Mouse (Mus musculus) myocyte (in vitro differentiated cells): Measurements from ENCODE around the gene Nol8. TPM values are rescaled to one million over a fixed set of nuclear protein-coding genes. Genes with fewer than 3 reads are reported as not detected.

ENCODE experiments used
- H3K27me3 ChIP-seq: one replicate; pipeline ENCODE4 v1.6.1; 2011; ENCODE audit not compliant: control insufficient read depth, insufficient read depth, insufficient read length
- H3K36me3 ChIP-seq: one replicate; pipeline ENCODE4 v1.6.1; 2011; ENCODE audit not compliant: control insufficient read depth, insufficient read depth
- H3K4me2 ChIP-seq: one replicate; pipeline ENCODE4 v1.6.1; 2011; ENCODE audit warnings: low read depth, control low read depth
- H3K4me3 ChIP-seq: one replicate; pipeline ENCODE4 v1.5.1; 2011; ENCODE audit warnings: mild to moderate bottlenecking, control low read depth, moderate library complexity
- H3K79me2 ChIP-seq: one replicate; pipeline ENCODE4 v1.6.1; 2011; ENCODE audit not compliant: control insufficient read depth, insufficient read depth
- H3ac ChIP-seq: one replicate; pipeline ENCODE4 v1.6.1; 2011; ENCODE audit not compliant: control insufficient read depth, insufficient read length
- CEBPB ChIP-seq: IDR thresholded peaks from 2 replicates; pipeline ENCODE4 v1.6.1; 2011; ENCODE audit warnings: mild to moderate bottlenecking, moderate library complexity; ENCODE audit not compliant: poor library complexity, insufficient read depth, severe bottlenecking
- E2F4 ChIP-seq: IDR thresholded peaks from one replicate; pipeline ENCODE4 v1.6.1; 2011; ENCODE audit warnings: mild to moderate bottlenecking, control low read depth, moderate library complexity; ENCODE audit not compliant: insufficient read depth
- MAX ChIP-seq: IDR thresholded peaks from one replicate; pipeline ENCODE4 v1.6.1; 2011; ENCODE audit warnings: low read depth, mild to moderate bottlenecking, control low read depth
- MYOD1 ChIP-seq, 3 experiments: IDR thresholded peaks; one replicate each; pipeline ENCODE4 v1.6.1; 2011; ENCODE audit warnings: control low read depth in 2 of 3, low read depth in 2 of 3, mild to moderate bottlenecking in 2 of 3, moderate library complexity in 1 of 3; ENCODE audit not compliant: insufficient read length in 2 of 3, control insufficient read depth in 1 of 3
- MYOG ChIP-seq, 3 experiments: IDR thresholded peaks; one replicate each; pipeline ENCODE4 v1.6.1; 2011; ENCODE audit warnings: control low read depth in 2 of 3, low read depth in 2 of 3, mild to moderate bottlenecking in 2 of 3; ENCODE audit not compliant: insufficient read length in 2 of 3, control insufficient read depth in 1 of 3, insufficient read depth in 1 of 3
- POLR2A ChIP-seq: IDR thresholded peaks from one replicate; pipeline ENCODE4 v1.6.1; 2011; ENCODE audit warnings: low read depth, mild to moderate bottlenecking, control low read depth, moderate library complexity; ENCODE audit not compliant: insufficient read length
- POLR2AphosphoS2 ChIP-seq: IDR thresholded peaks from one replicate; pipeline ENCODE4 v1.6.1; 2011; ENCODE audit warnings: low read depth, control low read depth; ENCODE audit not compliant: insufficient read length
- REST ChIP-seq: IDR thresholded peaks from one replicate; pipeline ENCODE4 v1.6.1; 2011; ENCODE audit warnings: mild to moderate bottlenecking, control low read depth, moderate library complexity; ENCODE audit not compliant: insufficient read depth, insufficient read length
- SRF ChIP-seq: IDR thresholded peaks from one replicate; pipeline ENCODE4 v1.6.1; 2011; ENCODE audit warnings: low read depth; ENCODE audit not compliant: control insufficient read depth, insufficient read length
- TCF12 ChIP-seq: IDR thresholded peaks from one replicate; pipeline ENCODE4 v1.6.1; 2011; ENCODE audit warnings: mild to moderate bottlenecking, control low read depth; ENCODE audit not compliant: poor library complexity, insufficient read depth, severe bottlenecking
- TCF3 ChIP-seq: IDR thresholded peaks from one replicate; pipeline ENCODE4 v1.6.1; 2011; ENCODE audit warnings: low read depth, control low read depth; ENCODE audit not compliant: insufficient read length
- USF1 ChIP-seq: IDR thresholded peaks from one replicate; pipeline ENCODE4 v1.6.1; 2011; ENCODE audit warnings: low read depth, mild to moderate bottlenecking, control low read depth, moderate library complexity
- polyA plus RNA-seq: library from polyadenylated mRNA; unstranded; fragments of >200 nt; fragmentation: generic; extraction: Trizol; gene quantifications from one replicate; pipeline ENCODE4 v1.2.1, GENCODE M21; 2012; ENCODE audit warnings: missing spikeins

The Nol8 gene
- polyA plus RNA-seq, 1 experiment: 3.0 TPM

- TF ChIP-seq TCF12 (no peak), SRF (no peak), TCF3 (no peak), POLR2A (no peak), MYOD1 (IDR thresholded peaks at IDR 0.05; ENCODE audit: control insufficient read depth in 1 of 3, insufficient read length in 2 of 3, low read depth in 2 of 3) (no peak), POLR2AphosphoS2 (no peak), USF1 (no peak), MYOG (IDR thresholded peaks at IDR 0.05; ENCODE audit: control insufficient read depth in 1 of 3, insufficient read depth in 1 of 3, insufficient read length in 2 of 3, low read depth in 2 of 3) (no peak), CEBPB (no peak), E2F4 (no peak), MAX (no peak), REST (no peak)
- Histone ChIP-seq H3K27me3 (no peaks in the 10 kb centered on the region), H3ac (no peak overlapping the region), H3K79me2 (peaks cover 25% of the 10 kb centered on the region), H3K4me2 (peak overlapping the region; percentile 98), H3K36me3 (peaks cover 10% of the 10 kb centered on the region), H3K4me3 (no peak overlapping the region)
These were observed 1.7 kb upstream of the Nol8 start for GRCm38 (mm10) chr13:49651136-49651535.

DNA sequence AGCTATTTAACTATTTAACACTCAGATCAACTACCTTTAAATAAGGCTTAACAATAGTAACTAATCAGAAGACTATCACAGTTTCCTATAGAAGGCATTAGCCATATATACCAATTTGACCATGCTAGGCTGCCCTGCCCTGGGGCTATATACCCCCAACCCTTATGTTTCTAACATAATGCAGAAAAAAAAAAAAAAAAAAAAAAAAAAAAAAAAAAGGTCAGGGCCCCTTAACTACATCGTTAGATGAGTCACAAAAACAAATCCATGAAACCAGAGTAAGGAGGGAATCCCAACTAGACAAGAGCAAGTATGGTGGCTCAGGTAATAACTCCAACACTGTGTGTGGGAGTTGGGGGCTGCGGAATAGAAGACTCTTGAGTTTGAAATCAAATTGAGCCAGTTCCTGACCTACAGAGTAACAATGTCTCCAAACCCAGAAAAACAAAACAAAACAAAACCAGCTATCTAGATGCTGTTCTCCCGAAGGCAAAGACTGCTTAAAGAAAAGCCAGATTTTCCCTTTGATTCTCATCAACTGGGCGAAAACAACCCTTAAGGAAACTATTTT is 1.0 kb upstream of the Nol8 start:
- peak overlapping the region; percentile 98 for H3K4me2 ChIP-seq
- H3K79me2 ChIP-seq: peaks cover 25% of the 10 kb centered on the region
- peak overlapping the region; percentile 23 for H3ac ChIP-seq
- peak overlapping the region; percentile 60 for H3K4me3 ChIP-seq
- peaks cover 13% of the 10 kb centered on the region for H3K36me3 ChIP-seq
- H3K27me3 ChIP-seq: no peaks in the 10 kb centered on the region
- TF ChIP-seq MAX: no peak
- TF ChIP-seq CEBPB: no peak
- no peak for TF ChIP-seq MYOD1 (IDR thresholded peaks at IDR 0.05; ENCODE audit: control insufficient read depth in 1 of 3, insufficient read length in 2 of 3, low read depth in 2 of 3)
- no peak for TF ChIP-seq USF1

DNA sequence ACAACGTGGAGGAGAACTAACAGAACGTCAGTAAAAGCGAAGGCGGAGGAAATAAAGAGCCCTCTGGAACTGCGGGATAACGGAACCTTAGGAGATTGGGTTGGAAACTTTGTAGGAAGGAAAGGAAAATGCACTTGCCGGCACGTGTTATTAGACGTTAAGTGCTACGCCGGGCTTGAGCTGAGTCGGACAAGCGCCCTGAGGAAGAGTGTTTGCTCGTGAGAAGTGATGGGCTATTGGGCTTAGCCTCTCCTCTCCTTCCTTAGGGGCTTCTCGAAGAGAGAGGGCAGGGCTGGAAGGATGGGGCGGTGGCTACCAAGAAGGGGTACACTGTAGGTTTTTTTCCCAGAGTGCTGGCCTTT is 283 bp downstream of the Nol8 start:
- Histone ChIP-seq H3K27me3 (no peaks in the 10 kb centered on the region), H3K79me2 (peaks cover 25% of the 10 kb centered on the region), H3K4me3 (peak overlapping the region; percentile 60), H3K36me3 (peaks cover 23% of the 10 kb centered on the region), H3K4me2 (peak overlapping the region; percentile 96), H3ac (peak overlapping the region; percentile 23)
- TF ChIP-seq CEBPB (no peak), POLR2A (peak; percentile 69), MAX (peak; percentile 91), USF1 (peak; percentile 84), POLR2AphosphoS2 (peak; percentile 53)

- H3K27me3 ChIP-seq: no peaks in the 10 kb centered on the region
- peaks cover 9% of the 10 kb centered on the region for H3K79me2 ChIP-seq
- no peak overlapping the region for H3K4me2 ChIP-seq
- H3K36me3 ChIP-seq: peaks cover 41% of the 10 kb centered on the region
- H3K4me3 ChIP-seq: no peak overlapping the region
- no peak for TF ChIP-seq MYOD1 (IDR thresholded peaks at IDR 0.05; ENCODE audit: control insufficient read depth in 1 of 3, insufficient read length in 2 of 3, low read depth in 2 of 3)
- no peak for TF ChIP-seq E2F4
- TF ChIP-seq TCF3: no peak
- TF ChIP-seq USF1: no peak
- H3ac ChIP-seq: no peak overlapping the region
These were observed 24.9 kb downstream of the Nol8 start for GRCm38 (mm10) chr13:49677793-49678192.

- Histone ChIP-seq H3K79me2 (peaks cover 47% of the 10 kb centered on the region), H3K4me2 (peak within 1 kb of the TSS; percentile 88), H3ac (peak within 1 kb of the TSS; percentile 44), H3K27me3 (no peaks in the 10 kb centered on the region), H3K4me3 (peak within 1 kb of the TSS; percentile 100), H3K36me3 (peaks cover 16% of the 10 kb centered on the region)
- peak; percentile 98 for TF ChIP-seq MAX
- TF ChIP-seq TCF3: no peak
- TF ChIP-seq MYOD1 (IDR thresholded peaks at IDR 0.05; ENCODE audit: control insufficient read depth in 1 of 3, insufficient read length in 2 of 3, low read depth in 2 of 3): no peak
- TF ChIP-seq REST: no peak
- peak in 1 of 3 experiments; percentile 23 for TF ChIP-seq MYOG (IDR thresholded peaks at IDR 0.05; ENCODE audit: control insufficient read depth in 1 of 3, insufficient read depth in 1 of 3, insufficient read length in 2 of 3, low read depth in 2 of 3)
- TF ChIP-seq TCF12: no peak
- no peak for TF ChIP-seq USF1
- no peak for TF ChIP-seq E2F4
- TF ChIP-seq POLR2AphosphoS2: peak; percentile 96
- TF ChIP-seq CEBPB: peak; percentile 96
- peak; percentile 78 for TF ChIP-seq SRF
- TF ChIP-seq POLR2A: peak; percentile 94
These were observed 28.7 kb downstream of the Nol8 start, which contains the start of gene Iars for GRCm38 (mm10) chr13:49681351-49682232. Iars (plus strand) TSS chr13:49682100.
